ENCODE assay signal across 15 mouse cellular contexts in the genomic region with DNA sequence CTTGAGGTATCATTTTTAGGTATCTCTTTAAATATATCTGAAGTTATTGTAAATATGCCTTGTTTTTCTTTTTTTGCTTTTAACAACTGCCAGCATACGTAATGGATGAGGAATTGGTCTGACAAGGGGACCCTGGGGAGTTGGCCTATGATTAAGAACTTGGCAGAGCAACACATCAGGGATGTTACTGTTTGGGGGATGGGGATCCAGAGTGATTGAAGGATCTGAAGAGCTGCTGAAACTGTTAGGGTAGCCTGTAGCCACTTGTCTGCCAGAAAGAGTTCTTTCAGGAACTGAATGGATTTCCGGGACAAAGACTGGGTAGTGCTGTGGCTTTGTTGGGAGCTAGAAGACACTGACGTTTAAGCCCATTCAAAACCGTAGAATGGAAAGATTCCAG. TPM values are rescaled to one million over a fixed set of nuclear protein-coding genes. Genes with fewer than 3 reads are reported as not detected.
DNase-seq lines count a peak whose midpoint lies in the region; ATAC-seq lines count a peak whose summit lies in the region.
"Had no signal": no experiment of that assay in that cellular context is flagged by ENCODE, and none has a peak within 500 bp of the region (broad histone marks: within the 10 kb centered on the region; RNA-seq: fewer than 3 reads in every experiment).

No protein-coding gene starts in this region.

- H3K27me3 ChIP-seq in embryonic facial prominence, embryonic 14.5 days (replicated peaks; ENCODE audit: control insufficient read depth, insufficient read depth, low read length), result no peaks in the 10 kb centered on the region
- no peaks in the 10 kb centered on the region for H3K27me3 ChIP-seq in embryonic facial prominence, embryonic 10.5 days (replicated peaks; ENCODE audit: low read depth, poor library complexity, severe bottlenecking)
- H3K27me3 ChIP-seq in forebrain, embryonic 16.5 days (replicated peaks; ENCODE audit: control insufficient read depth, insufficient read depth, low read length), result no peaks in the 10 kb centered on the region
- H3K27me3 ChIP-seq: heart, embryonic 15.5 days; limb, embryonic 15.5 days had no signal

- WGBS in embryonic facial prominence, embryonic 14.5 days, result 73% methylated on average over 4 of the region's 4 CpGs
- 80% methylated on average over 4 of the region's 4 CpGs for WGBS in embryonic facial prominence, embryonic 10.5 days
- 53% methylated on average over 4 of the region's 4 CpGs for WGBS in forebrain, embryonic 16.5 days

- H3K27ac ChIP-seq in embryonic facial prominence, embryonic 14.5 days (replicated peaks; ENCODE audit: low read depth, low read length), result no peak overlapping the region
- no peak overlapping the region for H3K27ac ChIP-seq in embryonic facial prominence, embryonic 10.5 days (replicated peaks)
- no peak overlapping the region for H3K27ac ChIP-seq in forebrain, embryonic 16.5 days (ENCODE audit: low read length)
- H3K27ac ChIP-seq: heart, embryonic 15.5 days; left cerebral cortex, adult 2 months; limb, embryonic 15.5 days had no signal

- no peaks in the 10 kb centered on the region for H3K9me3 ChIP-seq in embryonic facial prominence, embryonic 14.5 days (ENCODE audit: control insufficient read depth, low read length)
- no peaks in the 10 kb centered on the region; the same call in 1 of the 2 replicates for H3K9me3 ChIP-seq in embryonic facial prominence, embryonic 10.5 days
- no peaks in the 10 kb centered on the region for H3K9me3 ChIP-seq in forebrain, embryonic 16.5 days (ENCODE audit: control insufficient read depth, low read length)
- H3K9me3 ChIP-seq: heart, embryonic 15.5 days; limb, embryonic 15.5 days had no signal

- peak; percentile 36 for DNase-seq in embryonic facial prominence, embryonic 14.5 days (ENCODE audit: low spot score)
- DNase-seq in embryonic facial prominence, embryonic 10.5 days (ENCODE audit: low spot score), result no peak
- DNase-seq in kidney, postnatal 14 days, result peak; percentile 36
- no peak for DNase-seq in kidney, adult 11 months
- peak; percentile 82 for DNase-seq in NIH3T3 (ENCODE audit: low read depth)
- DNase-seq in heart, postnatal 14 days, result peak; percentile 52 to 61
- no peak for DNase-seq in thymus, postnatal 25 days
- DNase-seq: lung, embryonic 14.5 days; right cerebral cortex, adult 18-20 months had no signal

- H3K4me3 ChIP-seq in embryonic facial prominence, embryonic 14.5 days (ENCODE audit: low read depth, low read length), result no peak overlapping the region
- H3K4me3 ChIP-seq in embryonic facial prominence, embryonic 10.5 days, result no peak overlapping the region
- no peak overlapping the region for H3K4me3 ChIP-seq in forebrain, embryonic 16.5 days (replicated peaks; ENCODE audit: low read length)
- H3K4me3 ChIP-seq: heart, embryonic 15.5 days; left cerebral cortex, adult 2 months; limb, embryonic 15.5 days had no signal

- ATAC-seq in embryonic facial prominence, embryonic 14.5 days (ENCODE audit: low read depth), result no peak
- no peak for ATAC-seq in forebrain, embryonic 16.5 days

- 0 out of 2 replicates have a peak, but pooled peaks cover 5% of the 10 kb centered on the region for H3K36me3 ChIP-seq in embryonic facial prominence, embryonic 14.5 days (ENCODE audit: control insufficient read depth, insufficient read depth, low read length)
- H3K36me3 ChIP-seq in embryonic facial prominence, embryonic 10.5 days (replicated peaks), result peaks cover 12% of the 10 kb centered on the region
- no peaks in the 10 kb centered on the region for H3K36me3 ChIP-seq in forebrain, embryonic 16.5 days (ENCODE audit: control insufficient read depth, insufficient read depth)
- H3K36me3 ChIP-seq: G1E; heart, embryonic 15.5 days had no signal

- no peak overlapping the region for H3K9ac ChIP-seq in embryonic facial prominence, embryonic 14.5 days (ENCODE audit: low read depth, low read length)
- no peak overlapping the region for H3K9ac ChIP-seq in forebrain, embryonic 16.5 days (replicated peaks; ENCODE audit: low read depth, low read length)
- H3K9ac ChIP-seq: heart, embryonic 15.5 days; limb, embryonic 15.5 days; lung, embryonic 14.5 days had no signal

- intact Hi-C loops in heart, postnatal 14 days (cut with DNase I), result no loop called here

- no peak overlapping the region for H3K4me2 ChIP-seq in embryonic facial prominence, embryonic 14.5 days (ENCODE audit: low read depth, low read length)
- no peak overlapping the region for H3K4me2 ChIP-seq in forebrain, embryonic 16.5 days (ENCODE audit: low read length)
- H3K4me2 ChIP-seq: heart, embryonic 15.5 days; limb, embryonic 15.5 days; lung, embryonic 14.5 days had no signal

- H3K4me1 ChIP-seq in embryonic facial prominence, embryonic 14.5 days (ENCODE audit: control insufficient read depth, insufficient read depth, low read length), result peaks cover 7% of the 10 kb centered on the region
- H3K4me1 ChIP-seq in embryonic facial prominence, embryonic 10.5 days, result peaks cover 19% of the 10 kb centered on the region; the same call in 1 of the 2 replicates
- no peaks in the 10 kb centered on the region for H3K4me1 ChIP-seq in forebrain, embryonic 16.5 days (replicated peaks; ENCODE audit: control insufficient read depth, insufficient read depth, low read length)

RNA-seq across cellular contexts. Expression of gene Plekhh2, which starts 23.5 kb away (rescaled TPM):
- polyA plus RNA-seq in embryonic facial prominence, embryonic 14.5 days (2014; fragmentation: Nextera tagmentation; extraction: Ambion mirVana), result 8.0 and 9.0 TPM in 2 replicates
- polyA plus RNA-seq in embryonic facial prominence, embryonic 10.5 days (2016; fragmentation: Nextera tagmentation; extraction: Ambion mirVana), result 6.1 TPM in 2 replicates
- 1 to 10 TPM; 4.9 to 6.3 TPM for total RNA-seq in heart, postnatal 14 days (2021)
- polyA plus RNA-seq in forebrain, embryonic 16.5 days (2015; fragmentation: Nextera tagmentation; extraction: Ambion mirVana), result 0.84 and 1.7 TPM in 2 replicates
- total RNA-seq: megakaryocyte-erythroid progenitor cell, adult 5-6 weeks had no signal

Comparison
In these comparisons a context has a peak if more than half of its experiments do, and no peak if none do; other contexts are left out.
1. DNase-seq: peak in embryonic facial prominence, embryonic 14.5 days (single experiment), kidney, postnatal 14 days (single experiment), NIH3T3 (single experiment) and heart, postnatal 14 days (2 of 2); none in embryonic facial prominence, embryonic 10.5 days (single experiment), kidney, adult 11 months (single experiment) and thymus, postnatal 25 days (single experiment).